In genomic region chr6:28260425-28261191, GRCm38 (mm10) we compare ENCODE assay signal across 8 mouse cellular contexts.
DNase-seq lines count a peak whose midpoint lies in the region; ATAC-seq and TF ChIP-seq lines count a peak whose summit lies in the region.

No protein-coding gene starts in this region.

- peaks cover 2% of the 10 kb centered on the region; the same call in 1 of the 2 replicates for H3K36me3 ChIP-seq in ES-Bruce4 (ENCODE audit: control insufficient read depth, insufficient read depth, low read length, poor library complexity, severe bottlenecking)
- H3K36me3 ChIP-seq in heart, embryonic 16.5 days (ENCODE audit: control insufficient read depth, insufficient read depth) = peaks cover 4% of the 10 kb centered on the region; the same call in 1 of the 2 replicates

- TF ChIP-seq CTCF in ES-Bruce4 (IDR thresholded peaks at IDR 0.05; ENCODE audit: low read depth, low read length) = no peak

- H3K4me1 ChIP-seq in ES-Bruce4 (ENCODE audit: control insufficient read depth, insufficient read depth, low read length) = no peaks in the 10 kb centered on the region
- peaks cover 9% of the 10 kb centered on the region for H3K4me1 ChIP-seq in heart, embryonic 16.5 days (ENCODE audit: control insufficient read depth, insufficient read depth, low read length)

- peak; percentile 64 for DNase-seq in adrenal gland, adult 2 months
- DNase-seq in embryo, embryonic 11.5 days (ENCODE audit: low read depth, low spot score) = peak; percentile 27
- peak; percentile 53 to 67 for DNase-seq in kidney, postnatal 4 days
- DNase-seq in lung, postnatal 4 days = peak; percentile 39 to 60
- DNase-seq in right cerebral cortex, postnatal 14 days = peak; percentile 24

- H3K9me3 ChIP-seq in ES-Bruce4 (replicated peaks; ENCODE audit: control insufficient read depth, insufficient read depth, low read length, poor library complexity, severe bottlenecking) = no peaks in the 10 kb centered on the region
- H3K9me3 ChIP-seq in heart, embryonic 16.5 days (replicated peaks; ENCODE audit: control insufficient read depth, low read length) = no peaks in the 10 kb centered on the region

- 3% methylated on average over 64 of the region's 64 CpGs for WGBS in heart, embryonic 16.5 days

- no peak for TF ChIP-seq EP300 in ES-Bruce4 (IDR thresholded peaks at IDR 0.05; ENCODE audit: insufficient read depth, low read depth, low read length)

- peak overlapping the region; percentile 97 for H3K4me2 ChIP-seq in heart, embryonic 16.5 days (ENCODE audit: low read depth, low read length)

- peaks cover 8% of the 10 kb centered on the region for H3K27me3 ChIP-seq in ES-Bruce4 (ENCODE audit: control insufficient read depth, insufficient read depth, low read length, poor library complexity, severe bottlenecking)
- H3K27me3 ChIP-seq in heart, embryonic 16.5 days (ENCODE audit: control insufficient read depth, insufficient read depth, low read length) = no peaks in the 10 kb centered on the region

- H3K9ac ChIP-seq in ES-Bruce4 (ENCODE audit: low read depth, poor library complexity, severe bottlenecking) = peak overlapping the region; percentile 90
- H3K9ac ChIP-seq in heart, embryonic 16.5 days (ENCODE audit: low read length) = peak overlapping the region; percentile 89

- no peak overlapping the region for H3K27ac ChIP-seq in ES-Bruce4 (ENCODE audit: insufficient read depth, low read length)
- peak overlapping the region; percentile 90 for H3K27ac ChIP-seq in heart, embryonic 16.5 days (ENCODE audit: low read length)

- ATAC-seq in heart, embryonic 16.5 days (replicated peaks; ENCODE audit: extremely low read depth, insufficient read depth, low FRiP score) = peak; percentile 28
- no peak for ATAC-seq in activated CD4-positive, CD25-positive, alpha-beta regulatory T cell, adult 4 months

- H3K4me3 ChIP-seq in ES-Bruce4 (ENCODE audit: low read depth, low read length) = peak overlapping the region; percentile 47
- peak overlapping the region; percentile 90 for H3K4me3 ChIP-seq in heart, embryonic 16.5 days (ENCODE audit: low read length)

- TF ChIP-seq POLR2A in ES-Bruce4 (IDR thresholded peaks at IDR 0.05; ENCODE audit: insufficient read depth, low read length) = no peak
